Mouse (Mus musculus): ENCODE measurements around the gene Plcb4.

GRCm38 (mm10) chr2:136059029-136059669 is 400.3 kb downstream of the Plcb4 start:
- TF ChIP-seq POLR2A (IDR thresholded peaks at IDR 0.05; ENCODE audit: control insufficient read depth, extremely low read depth, insufficient read depth, low read length, poor library complexity): no peak
- TF ChIP-seq CTCF (IDR thresholded peaks at IDR 0.05; ENCODE audit: borderline replicate concordance, control insufficient read depth, extremely low read depth, insufficient read depth, low read length, poor library complexity): no peak

Measured in thymus, adult 2 months (tissue).